Mouse (Mus musculus) adrenal gland, postnatal 4 days (tissue): ENCODE data around the gene 4930432K21Rik. TPM values are rescaled to one million over a fixed set of nuclear protein-coding genes. Genes with fewer than 3 reads are reported as not detected.

Experiments used
- DNase-seq, 2 experiments: peaks; one replicate each; pipeline ENCODE4 v3.0.0; 2021 to 2022; ENCODE audit warnings: low spot score in 2 of 2, mixed read lengths in 2 of 2
- total RNA-seq, 2 experiments: library from RNA; stranded (reverse); gene quantifications; 2 replicates each; pipeline ENCODE4 v1.2.3; 2021

Gene 4930432K21Rik
- total RNA-seq, 2 experiments from 2014 or later: 1.2 TPM

- DNase-seq: no peak
Measured at GRCm38 (mm10) chr8:84190191-84190867, 42.5 kb downstream of the 4930432K21Rik start.

DNA sequence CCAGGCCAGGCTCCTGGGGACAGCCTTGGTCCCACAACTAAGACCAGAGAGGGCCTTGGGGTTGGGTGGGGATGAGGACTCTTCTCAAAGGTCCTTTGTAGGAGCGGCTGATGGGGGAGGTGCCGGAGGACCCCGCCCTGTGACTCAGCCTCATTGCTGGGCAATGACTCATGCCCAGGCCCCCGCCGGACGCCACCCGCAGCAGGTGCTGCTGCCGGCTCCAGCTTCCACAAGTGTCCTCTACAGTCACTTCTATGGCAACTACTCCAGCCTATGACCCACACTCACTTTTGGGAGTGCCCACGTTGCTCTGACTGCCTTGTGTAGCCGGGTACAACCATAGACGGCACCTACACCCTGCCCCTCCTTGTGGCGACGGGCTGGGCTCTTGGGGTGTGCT lies 44.2 kb downstream of the 4930432K21Rik start:
- no peak for DNase-seq

DNA sequence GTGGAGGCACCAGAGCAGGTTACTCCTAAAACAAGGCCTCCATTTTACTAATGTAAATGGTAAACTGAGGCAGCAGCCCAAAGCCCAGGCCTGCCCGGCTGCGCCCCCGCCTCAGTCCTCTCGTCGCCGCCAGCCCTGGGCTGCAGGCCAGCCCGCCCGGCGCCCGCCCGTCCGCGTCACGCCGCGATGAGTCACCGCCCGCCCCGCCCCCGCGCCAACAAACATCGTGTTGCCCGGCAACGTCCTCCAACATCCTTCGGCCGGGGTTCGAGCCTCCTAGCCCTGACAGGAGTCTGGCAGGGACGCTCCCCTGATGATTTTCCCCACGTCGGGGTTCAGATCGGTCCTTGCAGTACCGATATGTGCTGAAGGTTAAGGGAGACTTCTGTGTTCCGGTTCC lies 44.7 kb downstream of the 4930432K21Rik start:
- peak; percentile 67 to 72 for DNase-seq

DNA sequence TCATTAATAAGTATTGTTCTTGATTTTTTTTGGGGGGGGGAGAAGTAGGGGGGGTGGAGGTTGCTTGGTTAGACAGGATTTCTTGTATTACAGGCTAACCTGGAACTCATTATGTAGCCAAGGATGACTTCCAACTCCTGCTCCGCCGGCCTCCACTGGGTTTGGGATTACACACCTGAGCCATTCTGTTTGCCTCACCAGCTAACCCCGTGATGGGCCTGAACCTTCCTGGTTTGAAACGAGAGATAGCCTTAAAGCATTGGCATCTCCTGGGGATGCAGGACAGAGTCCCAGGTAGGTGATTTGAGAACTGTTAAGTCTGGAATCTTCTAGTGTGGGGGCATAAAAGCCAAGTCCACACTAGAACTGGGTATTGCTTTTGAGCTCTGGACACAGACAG lies 45.3 kb downstream of the 4930432K21Rik start:
- no peak for DNase-seq

DNA sequence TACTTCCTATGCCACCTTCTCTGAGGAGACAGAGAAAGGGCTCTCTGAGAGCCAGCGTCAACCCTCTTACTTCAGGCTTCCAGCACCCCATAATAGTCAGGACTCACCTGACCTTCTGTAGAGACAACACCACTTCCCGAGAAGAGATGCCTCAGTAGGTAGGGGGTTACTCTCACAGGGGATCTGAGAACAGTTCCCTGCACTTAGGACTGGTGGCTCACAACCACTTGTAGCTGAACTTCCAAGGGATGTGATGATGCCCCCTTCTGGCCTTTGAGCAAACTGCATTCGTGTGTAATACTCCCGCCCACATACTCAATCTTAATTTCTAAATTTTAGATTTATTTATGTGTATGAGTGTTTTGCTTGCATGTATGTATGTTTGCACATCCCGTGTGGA lies 45.7 kb downstream of the 4930432K21Rik start:
- DNase-seq: no peak

GRCm38 (mm10) chr8:84194224-84194743 lies 46.5 kb downstream of the 4930432K21Rik start:
- no peak for DNase-seq

GRCm38 (mm10) chr8:84197141-84197921 lies 49.5 kb downstream of the 4930432K21Rik start:
- DNase-seq: peak; percentile 64

- peak; percentile 68 to 76 for DNase-seq
Measured at GRCm38 (mm10) chr8:84197922-84198774, 50.3 kb downstream of the 4930432K21Rik start.

DNA sequence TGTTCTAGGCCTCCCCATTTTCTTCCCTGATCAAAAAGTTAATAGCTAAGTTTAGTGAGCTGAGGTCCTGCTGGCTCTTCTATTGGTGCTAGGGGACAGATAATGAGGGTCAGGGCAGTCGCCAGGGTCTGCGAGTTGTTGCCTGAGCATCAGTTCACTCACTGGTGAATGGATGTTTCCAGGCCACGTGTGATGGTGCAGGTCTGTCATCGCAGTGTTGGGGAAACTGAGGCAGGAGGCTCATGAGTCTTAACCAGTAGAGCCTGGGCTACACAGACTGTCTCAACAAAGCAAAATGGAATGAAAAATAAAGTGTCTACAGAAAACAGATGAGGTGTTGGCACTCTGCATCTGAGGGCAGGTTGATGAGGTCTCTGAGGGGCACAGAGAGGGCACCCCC lies 51.0 kb downstream of the 4930432K21Rik start:
- DNase-seq: no peak

DNA sequence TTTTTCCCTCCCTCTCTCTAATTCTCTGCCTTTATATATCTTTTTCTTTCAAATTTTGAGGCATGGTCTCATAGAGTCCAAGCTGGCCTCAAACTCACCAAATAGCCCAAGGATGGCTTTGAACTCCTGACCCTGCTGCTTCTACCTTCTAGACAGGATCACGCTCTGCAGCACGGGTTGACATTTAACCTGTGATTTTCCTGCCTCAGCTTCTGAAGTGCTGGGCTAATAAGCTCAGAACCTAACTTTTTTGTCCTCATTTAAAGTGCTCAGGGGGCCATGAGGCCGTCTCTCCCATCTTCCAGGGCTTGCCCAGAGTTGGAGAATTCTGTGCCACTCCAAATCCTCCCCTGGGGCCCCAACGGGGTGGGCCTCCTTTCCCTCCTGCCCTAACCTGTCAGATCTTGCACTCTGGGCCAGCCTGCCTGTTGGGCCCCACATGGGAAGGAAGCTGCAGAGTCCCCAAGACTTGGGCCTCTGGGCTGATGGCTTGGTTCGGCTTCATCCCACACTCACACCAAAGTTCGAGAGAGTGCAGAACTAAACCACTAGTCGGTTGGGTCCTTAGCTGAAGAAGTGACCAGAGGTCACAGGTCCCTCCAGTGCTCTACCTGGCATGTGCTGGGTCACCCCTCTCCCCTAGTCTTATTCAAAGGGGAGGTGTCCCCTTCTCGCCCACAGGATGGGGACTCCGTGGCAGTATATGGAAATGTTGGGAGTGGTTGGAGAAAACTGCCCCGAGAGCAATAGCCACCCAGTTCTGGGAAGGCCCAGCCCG lies 51.7 kb downstream of the 4930432K21Rik start:
- DNase-seq: no peak

DNA sequence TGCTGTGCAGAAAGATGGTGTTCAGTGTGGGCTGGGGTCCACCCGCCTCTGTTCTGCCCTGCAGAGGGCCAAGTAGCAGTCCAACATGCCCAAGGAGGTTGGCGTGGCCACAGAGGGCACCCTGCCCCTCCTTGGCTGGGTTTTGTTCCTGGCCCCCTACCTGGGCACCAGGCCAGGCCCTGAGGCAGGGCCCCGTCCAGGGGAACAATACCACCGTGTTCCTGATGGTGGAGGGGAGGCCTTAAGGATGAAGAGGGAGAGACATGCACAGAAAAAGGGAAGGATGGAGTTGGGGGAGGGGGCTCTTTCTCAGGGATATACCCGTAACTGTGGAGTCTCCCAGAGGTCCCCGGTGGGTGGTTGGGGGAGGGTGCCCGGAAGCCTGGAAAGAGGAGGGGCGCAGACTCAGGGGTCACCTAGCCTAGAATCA lies 52.3 kb downstream of the 4930432K21Rik start:
- DNase-seq: no peak

GRCm38 (mm10) chr8:84200652-84201544 lies 53.1 kb downstream of the 4930432K21Rik start:
- DNase-seq: peak; percentile 62 to 66

DNA sequence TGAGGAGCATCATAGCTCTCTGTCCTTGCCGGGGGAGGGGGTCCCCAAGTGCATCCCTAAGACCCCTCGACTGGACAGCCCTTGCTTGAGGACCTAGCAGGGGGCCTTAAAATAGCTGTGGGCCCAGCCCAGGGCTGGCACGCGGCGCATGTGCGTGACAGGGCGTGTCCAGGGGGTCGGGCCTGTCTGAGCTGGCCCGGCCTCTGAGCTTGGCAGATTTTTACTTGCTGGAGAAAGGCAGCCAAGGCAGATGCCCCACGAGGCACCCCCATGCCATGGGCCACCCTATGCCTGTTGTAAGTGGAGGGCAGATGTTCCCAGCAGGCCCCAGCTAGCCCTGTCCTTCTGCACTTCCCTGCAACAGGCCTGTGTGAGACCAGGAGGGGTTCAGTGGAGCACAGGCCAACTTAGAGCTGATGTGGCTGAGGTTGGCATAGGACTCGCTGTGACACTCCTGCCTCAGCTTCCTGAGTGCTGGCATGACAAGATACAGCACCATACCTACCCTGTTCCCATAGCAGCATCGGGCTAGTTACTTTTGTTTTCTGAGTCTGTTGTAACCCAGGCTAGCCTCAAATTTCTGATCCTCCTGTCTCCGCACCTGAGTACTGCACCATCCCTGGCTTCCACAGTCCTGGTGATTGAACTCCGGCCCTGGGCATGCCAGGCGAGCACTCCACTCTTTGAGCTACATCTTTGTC lies 53.9 kb downstream of the 4930432K21Rik start:
- DNase-seq: no peak

DNA sequence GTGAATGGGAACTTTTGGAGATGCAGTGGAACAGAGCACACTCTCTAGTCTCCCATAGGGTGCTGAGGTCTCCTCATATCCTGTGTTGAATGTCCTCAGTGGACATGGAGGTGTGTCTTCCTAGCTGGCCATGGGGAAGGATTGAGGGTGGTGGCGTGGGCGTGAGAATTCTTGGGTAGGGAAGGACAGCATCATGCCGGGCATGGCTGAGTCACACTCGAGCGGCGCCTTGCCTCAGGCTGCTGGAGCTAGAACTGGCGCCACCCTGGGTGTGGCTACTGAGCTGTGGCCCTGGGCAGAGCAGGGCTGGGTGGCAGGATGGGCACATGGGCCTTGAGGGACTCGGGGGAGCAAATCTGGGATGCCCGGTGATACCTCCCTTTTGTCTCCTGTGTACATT lies 54.6 kb downstream of the 4930432K21Rik start:
- DNase-seq: no peak

- DNase-seq: peak; percentile 52 to 70
Measured at GRCm38 (mm10) chr8:84202938-84203917, 55.4 kb downstream of the 4930432K21Rik start.

GRCm38 (mm10) chr8:84203975-84204772 lies 56.3 kb downstream of the 4930432K21Rik start:
- DNase-seq: peak; percentile 49 to 62

DNA sequence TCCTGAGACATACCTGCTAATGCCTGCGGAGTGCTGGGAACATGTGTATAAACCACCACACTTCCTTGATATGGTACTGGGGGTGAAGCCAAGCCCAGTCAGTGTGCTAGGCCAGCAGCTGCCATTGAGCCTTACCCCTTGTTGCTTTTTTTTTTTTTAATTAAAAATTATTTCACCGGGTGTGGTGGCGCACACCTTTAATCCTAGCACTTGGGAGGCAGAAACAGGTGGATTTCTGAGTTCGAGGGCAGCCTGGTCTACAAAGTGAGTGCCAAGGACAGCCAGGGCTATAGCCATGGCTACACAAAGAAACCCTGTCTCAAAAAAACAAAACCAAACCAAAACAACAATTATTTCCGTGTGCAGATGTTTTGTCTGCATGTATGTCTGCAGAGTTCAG lies 57.2 kb downstream of the 4930432K21Rik start:
- no peak for DNase-seq
